Mouse (Mus musculus): ENCODE results near the gene Mcub. TPM values are rescaled to one million over a fixed set of nuclear protein-coding genes. Genes with fewer than 3 reads are reported as not detected.

Gene Mcub
- polyA plus RNA-seq, 1 experiment from 2014 or later: 6.0 TPM

- Histone ChIP-seq H3K9ac (ENCODE audit: low read length) (no peak overlapping the region), H3K36me3 (ENCODE audit: control insufficient read depth, insufficient read depth, low read length) (no peaks in the 10 kb centered on the region), H3K4me1 (ENCODE audit: control insufficient read depth, insufficient read depth, low read length) (no peaks in the 10 kb centered on the region), H3K27me3 (ENCODE audit: control insufficient read depth, insufficient read depth, low read length) (no peaks in the 10 kb centered on the region), H3K27ac (ENCODE audit: low read length) (no peak overlapping the region), H3K4me2 (ENCODE audit: low read depth, low read length) (no peak overlapping the region), H3K9me3 (replicated peaks; ENCODE audit: control insufficient read depth, low read length) (no peaks in the 10 kb centered on the region), H3K4me3 (replicated peaks; ENCODE audit: low read length) (no peak overlapping the region)
- no peak for ATAC-seq (ENCODE audit: insufficient read depth, low FRiP score)
- 75% methylated on average over 3 of the region's 3 CpGs for WGBS
These were observed 52.6 kb downstream of the Mcub start for GRCm38 (mm10) chr3:129917424-129917823.

DNA sequence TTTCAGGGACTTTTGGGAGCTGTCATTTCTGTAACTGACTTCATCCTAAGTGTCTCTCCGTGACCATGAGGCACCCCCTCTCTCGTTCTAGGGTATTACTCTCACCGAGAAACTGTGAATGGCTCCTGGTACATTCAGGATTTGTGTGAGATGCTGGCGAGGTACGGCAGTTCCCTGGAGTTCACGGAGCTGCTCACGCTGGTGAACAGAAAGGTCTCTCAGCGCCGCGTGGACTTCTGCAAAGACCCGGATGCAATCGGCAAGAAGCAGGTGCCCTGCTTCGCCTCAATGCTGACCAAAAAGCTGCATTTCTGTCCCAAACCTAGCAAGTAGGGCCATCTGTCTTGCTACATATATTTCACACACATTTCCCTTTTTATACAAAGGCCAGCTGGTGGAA lies 56.8 kb downstream of the Mcub start:
- Histone ChIP-seq H3K4me1 (ENCODE audit: control insufficient read depth, insufficient read depth, low read length) (no peaks in the 10 kb centered on the region), H3K4me3 (replicated peaks; ENCODE audit: low read length) (no peak overlapping the region), H3K27ac (ENCODE audit: low read length) (no peak overlapping the region), H3K36me3 (ENCODE audit: control insufficient read depth, insufficient read depth, low read length) (peaks cover 20% of the 10 kb centered on the region), H3K9ac (ENCODE audit: low read length) (no peak overlapping the region), H3K27me3 (ENCODE audit: control insufficient read depth, insufficient read depth, low read length) (no peaks in the 10 kb centered on the region), H3K4me2 (ENCODE audit: low read depth, low read length) (no peak overlapping the region), H3K9me3 (replicated peaks; ENCODE audit: control insufficient read depth, low read length) (no peaks in the 10 kb centered on the region)
- WGBS: 93% methylated on average over 13 of the region's 13 CpGs
- no peak for ATAC-seq (ENCODE audit: insufficient read depth, low FRiP score)

DNA sequence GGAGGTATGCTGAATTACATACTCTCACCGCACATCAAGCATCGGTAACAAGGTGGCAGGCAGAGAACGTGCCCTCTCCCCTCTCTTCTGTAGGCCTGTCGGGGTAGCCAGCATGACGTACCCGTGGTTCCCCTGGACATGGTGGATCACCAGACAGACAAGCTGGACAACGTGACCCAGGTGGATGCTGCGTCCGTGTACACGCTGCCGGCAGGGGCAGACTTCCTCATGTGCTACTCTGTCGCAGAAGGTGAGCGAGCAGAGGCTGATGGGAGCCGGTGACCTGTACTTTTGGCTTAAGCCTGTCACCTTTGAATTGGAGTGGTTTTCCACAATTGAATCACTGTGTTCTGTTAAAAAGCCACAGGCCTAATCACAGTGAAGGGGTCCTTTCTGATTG lies 58.0 kb downstream of the Mcub start:
- Histone ChIP-seq H3K27ac (ENCODE audit: low read length) (no peak overlapping the region), H3K27me3 (ENCODE audit: control insufficient read depth, insufficient read depth, low read length) (no peaks in the 10 kb centered on the region), H3K4me2 (ENCODE audit: low read depth, low read length) (no peak overlapping the region), H3K4me1 (ENCODE audit: control insufficient read depth, insufficient read depth, low read length) (no peaks in the 10 kb centered on the region), H3K9me3 (replicated peaks; ENCODE audit: control insufficient read depth, low read length) (no peaks in the 10 kb centered on the region), H3K9ac (ENCODE audit: low read length) (no peak overlapping the region), H3K4me3 (replicated peaks; ENCODE audit: low read length) (no peak overlapping the region), H3K36me3 (ENCODE audit: control insufficient read depth, insufficient read depth, low read length) (peaks cover 20% of the 10 kb centered on the region)
- WGBS: 90% methylated on average over 14 of the region's 14 CpGs
- no peak for ATAC-seq (ENCODE audit: insufficient read depth, low FRiP score)

DNA sequence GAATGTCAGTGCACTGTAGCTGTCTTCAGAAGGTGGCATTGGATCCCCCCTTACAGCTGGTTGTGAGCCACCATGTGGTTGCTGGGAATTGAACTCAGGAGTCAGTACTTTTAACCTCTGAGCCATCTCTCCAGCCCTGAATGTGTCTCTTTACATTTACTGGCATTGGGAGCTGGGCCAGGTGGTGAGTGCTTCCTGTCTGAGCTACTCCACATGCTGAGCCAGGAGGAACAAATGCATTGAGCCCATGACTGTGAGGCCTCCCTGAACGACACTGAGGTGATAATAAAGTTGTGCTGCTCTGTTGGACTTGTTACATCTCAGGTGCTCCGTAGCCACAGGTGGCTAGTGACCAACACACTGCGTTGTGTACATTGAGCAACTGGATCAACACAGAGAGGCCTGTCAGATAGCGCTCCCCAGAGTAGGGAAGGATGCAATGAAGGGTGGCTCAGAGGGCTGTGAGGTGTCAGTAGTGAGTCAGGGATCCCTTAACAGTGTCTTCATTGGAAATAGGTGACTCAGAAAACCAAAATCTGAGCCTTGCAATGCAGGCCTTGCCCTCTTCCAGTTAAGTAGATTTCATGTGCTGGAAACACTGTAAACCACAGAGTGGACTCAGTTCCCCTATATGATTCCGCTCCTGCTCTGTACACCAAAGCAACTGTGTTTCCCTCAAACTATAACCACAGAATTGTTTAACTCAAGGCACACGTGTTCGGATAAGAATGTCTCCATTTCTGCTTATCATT lies 65.4 kb downstream of the Mcub start:
- WGBS: 60% methylated on average over 7 of the region's 7 CpGs
- Histone ChIP-seq H3K4me1 (ENCODE audit: control insufficient read depth, insufficient read depth, low read length) (peaks cover 24% of the 10 kb centered on the region), H3K36me3 (ENCODE audit: control insufficient read depth, insufficient read depth, low read length) (peaks cover 11% of the 10 kb centered on the region), H3K27ac (ENCODE audit: low read length) (no peak overlapping the region), H3K9ac (ENCODE audit: low read length) (no peak overlapping the region), H3K9me3 (replicated peaks; ENCODE audit: control insufficient read depth, low read length) (no peaks in the 10 kb centered on the region), H3K4me3 (replicated peaks; ENCODE audit: low read length) (no peak overlapping the region), H3K27me3 (ENCODE audit: control insufficient read depth, insufficient read depth, low read length) (no peaks in the 10 kb centered on the region), H3K4me2 (ENCODE audit: low read depth, low read length) (no peak overlapping the region)
- no peak for ATAC-seq (ENCODE audit: insufficient read depth, low FRiP score)

GRCm38 (mm10) chr3:129903866-129904265 lies 66.1 kb downstream of the Mcub start:
- Histone ChIP-seq H3K4me3 (replicated peaks; ENCODE audit: low read length) (no peak overlapping the region), H3K4me2 (ENCODE audit: low read depth, low read length) (no peak overlapping the region)
- WGBS: 73% methylated on average over 8 of the region's 8 CpGs

DNA sequence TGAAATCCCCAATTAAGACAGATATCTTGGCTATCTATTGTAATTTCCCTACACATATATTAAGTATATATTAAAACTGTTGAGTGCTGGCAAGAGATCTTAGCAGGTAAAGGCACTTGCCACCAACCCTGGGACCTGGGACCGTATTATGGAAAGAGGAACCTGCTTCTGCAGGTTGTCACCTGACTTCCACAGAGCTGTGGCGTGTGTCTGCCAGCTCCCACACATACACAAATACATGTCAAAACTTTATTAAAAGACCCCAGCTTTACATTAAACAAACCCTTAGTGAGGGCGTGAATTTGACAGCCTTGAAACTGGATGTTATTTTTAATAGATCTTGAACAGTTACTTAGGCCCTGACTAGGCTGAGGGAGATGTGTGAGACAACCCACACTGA lies 66.6 kb downstream of the Mcub start:
- 76% methylated on average over 3 of the region's 3 CpGs for WGBS
- Histone ChIP-seq H3K9me3 (replicated peaks; ENCODE audit: control insufficient read depth, low read length) (no peaks in the 10 kb centered on the region), H3K4me3 (replicated peaks; ENCODE audit: low read length) (no peak overlapping the region), H3K4me1 (ENCODE audit: control insufficient read depth, insufficient read depth, low read length) (peaks cover 24% of the 10 kb centered on the region), H3K4me2 (ENCODE audit: low read depth, low read length) (no peak overlapping the region), H3K36me3 (ENCODE audit: control insufficient read depth, insufficient read depth, low read length) (no peaks in the 10 kb centered on the region), H3K27ac (ENCODE audit: low read length) (no peak overlapping the region), H3K9ac (ENCODE audit: low read length) (no peak overlapping the region), H3K27me3 (ENCODE audit: control insufficient read depth, insufficient read depth, low read length) (no peaks in the 10 kb centered on the region)
- no peak for ATAC-seq (ENCODE audit: insufficient read depth, low FRiP score)

More at GRCm38 (mm10) chr3:129903866-129904265, 66.1 kb downstream of the Mcub start:
- Histone ChIP-seq H3K9me3 (replicated peaks; ENCODE audit: control insufficient read depth, low read length) (no peaks in the 10 kb centered on the region), H3K36me3 (ENCODE audit: control insufficient read depth, insufficient read depth, low read length) (peaks cover 4% of the 10 kb centered on the region), H3K9ac (ENCODE audit: low read length) (no peak overlapping the region), H3K27me3 (ENCODE audit: control insufficient read depth, insufficient read depth, low read length) (no peaks in the 10 kb centered on the region), H3K4me1 (ENCODE audit: control insufficient read depth, insufficient read depth, low read length) (peaks cover 24% of the 10 kb centered on the region), H3K27ac (ENCODE audit: low read length) (no peak overlapping the region)
- ATAC-seq (ENCODE audit: insufficient read depth, low FRiP score): no peak

DNA sequence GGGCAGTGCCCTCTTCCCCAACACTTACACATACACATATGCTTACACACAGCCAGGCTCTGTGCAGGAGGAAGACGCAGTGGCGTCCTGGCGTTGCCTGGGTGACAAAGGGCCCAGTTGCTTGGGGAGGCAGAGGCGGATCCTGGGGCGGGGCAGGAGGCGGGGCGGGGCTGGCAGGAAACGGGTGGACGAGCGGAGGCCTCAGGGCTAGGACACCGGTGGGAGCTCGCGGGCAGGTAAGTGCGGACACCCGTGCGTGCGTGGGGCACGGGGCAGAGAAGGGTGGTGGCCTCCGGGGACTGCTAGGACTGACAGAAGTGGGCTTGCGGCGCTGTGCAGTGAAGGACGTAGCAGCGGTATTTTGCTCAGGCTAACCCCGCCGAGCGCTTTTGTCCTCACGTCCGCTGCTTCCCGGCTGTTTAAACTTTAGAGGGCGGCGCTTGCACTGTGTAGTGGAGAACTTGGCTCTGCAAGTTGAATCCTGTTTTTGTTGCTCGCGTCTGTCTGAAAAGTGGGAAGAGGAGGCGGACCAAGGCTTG lies 68.7 kb downstream of the Mcub start, which contains the start of gene Casp6:
TSS of gene Casp6 (plus strand) at position 155 of the 539 bp plus-strand sequence.
- H3K27ac ChIP-seq (ENCODE audit: low read length): peak within 1 kb of the TSS; percentile 85
- peak; percentile 95 for ATAC-seq (ENCODE audit: insufficient read depth, low FRiP score)
- H3K27me3 ChIP-seq (ENCODE audit: control insufficient read depth, insufficient read depth, low read length): no peaks in the 10 kb centered on the region
- H3K4me3 ChIP-seq (replicated peaks; ENCODE audit: low read length): peak within 1 kb of the TSS; percentile 74
- H3K9ac ChIP-seq (ENCODE audit: low read length): peak within 1 kb of the TSS; percentile 83
- H3K4me1 ChIP-seq (ENCODE audit: control insufficient read depth, insufficient read depth, low read length): peaks cover 24% of the 10 kb centered on the region
- no peaks in the 10 kb centered on the region for H3K36me3 ChIP-seq (ENCODE audit: control insufficient read depth, insufficient read depth, low read length)
- peak within 1 kb of the TSS; percentile 76 for H3K4me2 ChIP-seq (ENCODE audit: low read depth, low read length)
- H3K9me3 ChIP-seq (replicated peaks; ENCODE audit: control insufficient read depth, low read length): no peaks in the 10 kb centered on the region
- 0% methylated on average over 34 of the region's 34 CpGs for WGBS

DNA sequence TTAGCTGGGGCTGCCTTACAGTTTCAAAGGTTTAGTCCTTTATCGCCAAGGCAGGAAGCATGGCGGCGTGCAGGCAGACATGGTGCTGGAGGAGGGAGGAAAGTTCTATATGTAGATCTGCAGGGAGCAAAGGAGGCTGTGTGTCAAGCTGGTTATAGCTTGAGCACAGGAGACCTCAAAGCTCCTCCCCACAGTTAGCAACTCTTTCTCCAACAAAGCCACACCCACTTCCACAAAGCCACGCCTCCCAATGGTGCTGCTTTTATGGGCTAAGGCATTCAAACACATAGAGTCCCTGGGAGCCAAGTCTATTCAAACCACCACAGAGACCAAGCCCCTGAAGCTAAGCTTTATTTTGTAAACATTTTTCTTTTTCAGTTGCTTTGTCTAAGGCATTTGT lies 71.1 kb downstream of the Mcub start:
- Histone ChIP-seq H3K27me3 (ENCODE audit: control insufficient read depth, insufficient read depth, low read length) (no peaks in the 10 kb centered on the region), H3K27ac (ENCODE audit: low read length) (no peak overlapping the region), H3K9ac (ENCODE audit: low read length) (no peak overlapping the region), H3K4me3 (replicated peaks; ENCODE audit: low read length) (no peak overlapping the region), H3K9me3 (replicated peaks; ENCODE audit: control insufficient read depth, low read length) (no peaks in the 10 kb centered on the region), H3K36me3 (ENCODE audit: control insufficient read depth, insufficient read depth, low read length) (no peaks in the 10 kb centered on the region), H3K4me1 (ENCODE audit: control insufficient read depth, insufficient read depth, low read length) (peaks cover 19% of the 10 kb centered on the region), H3K4me2 (ENCODE audit: low read depth, low read length) (no peak overlapping the region)
- ATAC-seq (ENCODE audit: insufficient read depth, low FRiP score): no peak
- WGBS: 71% methylated on average over 4 of the region's 4 CpGs

- Histone ChIP-seq H3K9ac (ENCODE audit: low read length) (no peak overlapping the region), H3K9me3 (replicated peaks; ENCODE audit: control insufficient read depth, low read length) (no peaks in the 10 kb centered on the region), H3K36me3 (ENCODE audit: control insufficient read depth, insufficient read depth, low read length) (no peaks in the 10 kb centered on the region), H3K4me3 (replicated peaks; ENCODE audit: low read length) (no peak overlapping the region), H3K4me2 (ENCODE audit: low read depth, low read length) (no peak overlapping the region), H3K27ac (ENCODE audit: low read length) (no peak overlapping the region), H3K4me1 (ENCODE audit: control insufficient read depth, insufficient read depth, low read length) (no peaks in the 10 kb centered on the region), H3K27me3 (ENCODE audit: control insufficient read depth, insufficient read depth, low read length) (no peaks in the 10 kb centered on the region)
- ATAC-seq (ENCODE audit: insufficient read depth, low FRiP score): peak; percentile 12; the same call in 1 of the 2 replicates
- 40% methylated on average over 6 of the region's 6 CpGs for WGBS
These were observed 73.4 kb downstream of the Mcub start for GRCm38 (mm10) chr3:129896591-129896990.

Data from stomach, embryonic 16.5 days (tissue).